Mouse (Mus musculus): Measurements from ENCODE around the gene Ssxa1. TPM values are rescaled to one million over a fixed set of nuclear protein-coding genes. Genes with fewer than 3 reads are reported as not detected.

The Ssxa1 gene
- polyA plus RNA-seq, 2 experiments: not detected

Other genes starting within 250 kb of the Ssxa1 start
- gene Timp1, start 245.7 kb upstream of the Ssxa1 start, polyA plus RNA-seq (2012; rRNA removed): 37.2 and 40.5 TPM in 2 replicates
- 38.1 and 39.1 TPM in 2 replicates for gene Timp1, start 245.7 kb upstream of the Ssxa1 start, polyA plus RNA-seq (2014; fragmentation: Nextera tagmentation; extraction: Ambion mirVana)
- 0.52 and 0.64 TPM in 2 replicates for gene Syn1, start 194.8 kb upstream of the Ssxa1 start, polyA plus RNA-seq (2012; rRNA removed)
- 0.22 and 0.23 TPM in 2 replicates for gene Syn1, start 194.8 kb upstream of the Ssxa1 start, polyA plus RNA-seq (2014; fragmentation: Nextera tagmentation; extraction: Ambion mirVana)
- gene Cfp, start 184.3 kb upstream of the Ssxa1 start, polyA plus RNA-seq (2012; rRNA removed): 20.1 and 24.7 TPM in 2 replicates
- 6.6 and 7.2 TPM in 2 replicates for gene Cfp, start 184.3 kb upstream of the Ssxa1 start, polyA plus RNA-seq (2014; fragmentation: Nextera tagmentation; extraction: Ambion mirVana)
- gene Elk1, start 165.2 kb upstream of the Ssxa1 start, polyA plus RNA-seq (2012; rRNA removed): 23.7 and 31.3 TPM in 2 replicates
- gene Elk1, start 165.2 kb upstream of the Ssxa1 start, polyA plus RNA-seq (2014; fragmentation: Nextera tagmentation; extraction: Ambion mirVana): 8.1 and 8.7 TPM in 2 replicates
- 17.5 and 21.7 TPM in 2 replicates for gene Uxt, start 153.8 kb upstream of the Ssxa1 start, polyA plus RNA-seq (2012; rRNA removed)
- gene Uxt, start 153.8 kb upstream of the Ssxa1 start, polyA plus RNA-seq (2014; fragmentation: Nextera tagmentation; extraction: Ambion mirVana): 49.3 and 53.4 TPM in 2 replicates
- gene Zfp182, start 53.5 kb upstream of the Ssxa1 start, polyA plus RNA-seq (2012; rRNA removed): 4.8 and 7.1 TPM in 2 replicates
- gene Zfp182, start 53.5 kb upstream of the Ssxa1 start, polyA plus RNA-seq (2014; fragmentation: Nextera tagmentation; extraction: Ambion mirVana): 5.5 and 6.6 TPM in 2 replicates
- not detected in 2 replicates for gene Spaca5, start 47.4 kb upstream of the Ssxa1 start, polyA plus RNA-seq (2012; rRNA removed)
- gene Spaca5, start 47.4 kb upstream of the Ssxa1 start, polyA plus RNA-seq (2014; fragmentation: Nextera tagmentation; extraction: Ambion mirVana): not detected in 2 replicates
- 0.72 and 0.79 TPM in 2 replicates for gene Zfp300, start 26.3 kb upstream of the Ssxa1 start, polyA plus RNA-seq (2012; rRNA removed)
- 1.6 and 2.0 TPM in 2 replicates for gene Zfp300, start 26.3 kb upstream of the Ssxa1 start, polyA plus RNA-seq (2014; fragmentation: Nextera tagmentation; extraction: Ambion mirVana)
- gene Gm21876, start 59.8 kb downstream of the Ssxa1 start, polyA plus RNA-seq (2012; rRNA removed): not detected in 2 replicates
- not detected in 2 replicates for gene Gm21876, start 59.8 kb downstream of the Ssxa1 start, polyA plus RNA-seq (2014; fragmentation: Nextera tagmentation; extraction: Ambion mirVana)